Comparison of ENCODE assay signal across 13 mouse cellular contexts in genomic region chr1:171189046-171189445, GRCm38 (mm10). TPM values are rescaled to one million over a fixed set of nuclear protein-coding genes. Genes with fewer than 3 reads are reported as not detected.
DNase-seq lines count a peak whose midpoint lies in the region; ATAC-seq and TF ChIP-seq lines count a peak whose summit lies in the region.
"Had no signal": no experiment of that assay in that cellular context is flagged by ENCODE, and none has a peak within 500 bp of the region (broad histone marks: within the 10 kb centered on the region; RNA-seq: fewer than 3 reads in every experiment).

No protein-coding gene starts in this region.

- H3K9ac ChIP-seq in forebrain, embryonic 12.5 days: no peak overlapping the region
- H3K9ac ChIP-seq in forebrain, embryonic 15.5 days (replicated peaks): no peak overlapping the region
- no peak overlapping the region for H3K9ac ChIP-seq in midbrain, embryonic 14.5 days (replicated peaks; ENCODE audit: low read length)
- H3K9ac ChIP-seq in midbrain, embryonic 16.5 days (ENCODE audit: low read depth, low read length): no peak overlapping the region
- no peak overlapping the region for H3K9ac ChIP-seq in hindbrain, embryonic 12.5 days
- 0 out of 2 replicates have a peak overlapping the region, but pooled peaks have one; percentile 2 for H3K9ac ChIP-seq in stomach, postnatal 0 days (ENCODE audit: low read length)

- H3K4me1 ChIP-seq in forebrain, embryonic 12.5 days: peaks cover 38% of the 10 kb centered on the region
- H3K4me1 ChIP-seq in forebrain, embryonic 15.5 days: peaks cover 20% of the 10 kb centered on the region
- peaks cover 27% of the 10 kb centered on the region for H3K4me1 ChIP-seq in midbrain, embryonic 14.5 days (ENCODE audit: control insufficient read depth, insufficient read depth, low read length)
- H3K4me1 ChIP-seq in midbrain, embryonic 16.5 days (ENCODE audit: control insufficient read depth, insufficient read depth, low read length): peaks cover 19% of the 10 kb centered on the region
- peaks cover 33% of the 10 kb centered on the region for H3K4me1 ChIP-seq in hindbrain, embryonic 12.5 days
- peaks cover 4% of the 10 kb centered on the region; the same call in 1 of the 2 replicates for H3K4me1 ChIP-seq in stomach, postnatal 0 days (replicated peaks; ENCODE audit: control insufficient read depth, insufficient read depth)

- no peaks in the 10 kb centered on the region for H3K36me3 ChIP-seq in forebrain, embryonic 12.5 days (replicated peaks)
- no peaks in the 10 kb centered on the region for H3K36me3 ChIP-seq in forebrain, embryonic 15.5 days
- no peaks in the 10 kb centered on the region for H3K36me3 ChIP-seq in midbrain, embryonic 14.5 days (ENCODE audit: control insufficient read depth, insufficient read depth, low read length)
- no peaks in the 10 kb centered on the region for H3K36me3 ChIP-seq in midbrain, embryonic 16.5 days (ENCODE audit: control insufficient read depth, insufficient read depth, low read length)
- no peaks in the 10 kb centered on the region for H3K36me3 ChIP-seq in hindbrain, embryonic 12.5 days
- no peaks in the 10 kb centered on the region for H3K36me3 ChIP-seq in stomach, postnatal 0 days (ENCODE audit: control insufficient read depth, insufficient read depth, low read length)

- no peak for TF ChIP-seq EP300 in stomach, postnatal 0 days (optimal IDR thresholded peaks at IDR 0.05)

- H3K9me3 ChIP-seq in forebrain, embryonic 12.5 days: no peaks in the 10 kb centered on the region
- no peaks in the 10 kb centered on the region for H3K9me3 ChIP-seq in forebrain, embryonic 15.5 days
- H3K9me3 ChIP-seq in midbrain, embryonic 14.5 days (ENCODE audit: control insufficient read depth, low read length): no peaks in the 10 kb centered on the region
- H3K9me3 ChIP-seq in midbrain, embryonic 16.5 days (replicated peaks; ENCODE audit: control insufficient read depth, low read length, poor library complexity, severe bottlenecking): no peaks in the 10 kb centered on the region
- H3K9me3 ChIP-seq in hindbrain, embryonic 12.5 days (replicated peaks): no peaks in the 10 kb centered on the region
- H3K9me3 ChIP-seq in stomach, postnatal 0 days (ENCODE audit: control insufficient read depth, low read length): no peaks in the 10 kb centered on the region

- no peak for TF ChIP-seq CTCF in stomach, postnatal 0 days (IDR thresholded peaks at IDR 0.05; ENCODE audit: low read depth)

- no peak overlapping the region for H3K4me3 ChIP-seq in forebrain, embryonic 12.5 days (replicated peaks)
- no peak overlapping the region for H3K4me3 ChIP-seq in forebrain, embryonic 15.5 days
- H3K4me3 ChIP-seq in midbrain, embryonic 14.5 days (replicated peaks; ENCODE audit: low read depth, low read length): no peak overlapping the region
- H3K4me3 ChIP-seq in midbrain, embryonic 16.5 days (ENCODE audit: low read depth, low read length): no peak overlapping the region
- H3K4me3 ChIP-seq in hindbrain, embryonic 12.5 days: no peak overlapping the region
- H3K4me3 ChIP-seq in stomach, postnatal 0 days (ENCODE audit: low read depth, low read length): no peak overlapping the region

- peak overlapping the region; percentile 50; the same call in 1 of the 2 replicates for H3K27ac ChIP-seq in forebrain, embryonic 12.5 days
- H3K27ac ChIP-seq in forebrain, embryonic 15.5 days (replicated peaks): no peak overlapping the region
- 0 out of 2 replicates have a peak overlapping the region, but pooled peaks have one; percentile 46 for H3K27ac ChIP-seq in midbrain, embryonic 14.5 days (replicated peaks; ENCODE audit: low read depth, low read length)
- no peak overlapping the region for H3K27ac ChIP-seq in midbrain, embryonic 16.5 days (ENCODE audit: low read length)
- H3K27ac ChIP-seq in hindbrain, embryonic 12.5 days: 0 out of 2 replicates have a peak overlapping the region, but pooled peaks have one; percentile 6
- H3K27ac ChIP-seq in stomach, postnatal 0 days (replicated peaks): peak overlapping the region; percentile 74

- H3K27me3 ChIP-seq in forebrain, embryonic 12.5 days: peaks cover 41% of the 10 kb centered on the region
- peaks cover 25% of the 10 kb centered on the region for H3K27me3 ChIP-seq in forebrain, embryonic 15.5 days
- H3K27me3 ChIP-seq in midbrain, embryonic 14.5 days (ENCODE audit: control insufficient read depth, insufficient read depth, low read length): no peaks in the 10 kb centered on the region; the same call in none of the 2 replicates
- H3K27me3 ChIP-seq in midbrain, embryonic 16.5 days (ENCODE audit: control insufficient read depth, insufficient read depth, low read depth, low read length): no peaks in the 10 kb centered on the region; the same call in 1 of the 2 replicates
- peaks cover 19% of the 10 kb centered on the region for H3K27me3 ChIP-seq in hindbrain, embryonic 12.5 days
- no peaks in the 10 kb centered on the region for H3K27me3 ChIP-seq in stomach, postnatal 0 days (ENCODE audit: control insufficient read depth, insufficient read depth, low read length)

- peak overlapping the region; percentile 8; the same call in 1 of the 2 replicates for H3K4me2 ChIP-seq in forebrain, embryonic 12.5 days
- no peak overlapping the region for H3K4me2 ChIP-seq in forebrain, embryonic 15.5 days (replicated peaks)
- H3K4me2 ChIP-seq in midbrain, embryonic 14.5 days (ENCODE audit: low read length): no peak overlapping the region
- H3K4me2 ChIP-seq in midbrain, embryonic 16.5 days (ENCODE audit: low read length): no peak overlapping the region
- no peak overlapping the region for H3K4me2 ChIP-seq in hindbrain, embryonic 12.5 days (replicated peaks)
- H3K4me2 ChIP-seq in stomach, postnatal 0 days (replicated peaks; ENCODE audit: low read depth): peak overlapping the region; percentile 17

- WGBS in forebrain, embryonic 12.5 days: 10% methylated on average over 8 of the region's 8 CpGs
- 9% methylated on average over 8 of the region's 8 CpGs for WGBS in forebrain, embryonic 15.5 days
- 5% methylated on average over 8 of the region's 8 CpGs for WGBS in midbrain, embryonic 14.5 days
- 10% methylated on average over 8 of the region's 8 CpGs for WGBS in midbrain, embryonic 16.5 days
- 11% methylated on average over 8 of the region's 8 CpGs for WGBS in hindbrain, embryonic 12.5 days
- WGBS in stomach, postnatal 0 days: 20% methylated on average over 8 of the region's 8 CpGs

- no peak for ATAC-seq in forebrain, embryonic 12.5 days (ENCODE audit: low FRiP score)
- no peak for ATAC-seq in forebrain, embryonic 15.5 days (replicated peaks)
- ATAC-seq in midbrain, embryonic 14.5 days (ENCODE audit: low FRiP score, low TSS enrichment): no peak
- ATAC-seq in midbrain, embryonic 16.5 days: no peak
- no peak; the same call in 1 of the 2 replicates for ATAC-seq in hindbrain, embryonic 12.5 days (ENCODE audit: low FRiP score)
- ATAC-seq in stomach, postnatal 0 days (ENCODE audit: low FRiP score, low TSS enrichment): peak; percentile 49
- no peak for ATAC-seq in monocyte, adult 5-6 weeks (replicated peaks; ENCODE audit: insufficient number of reproducible peaks, low FRiP score, low TSS enrichment, poor library complexity, severe bottlenecking)
- no peak for ATAC-seq in frontal cortex, adult (ENCODE audit: low TSS enrichment)

- DNase-seq in midbrain, embryonic 14.5 days: peak; percentile 37
- DNase-seq in stomach, postnatal 0 days (ENCODE audit: low spot score): peak; percentile 26
- DNase-seq: B cell, adult 2 months had no signal

RNA-seq across cellular contexts. Expression of gene Pcp4l1, which starts 7.0 kb away (rescaled TPM):
- polyA plus RNA-seq in forebrain, embryonic 12.5 days (2016; fragmentation: Nextera tagmentation; extraction: Ambion mirVana): 6.7 and 7.0 TPM in 2 replicates
- 7.1 and 9.8 TPM in 2 replicates for polyA plus RNA-seq in forebrain, embryonic 15.5 days (2015; fragmentation: Nextera tagmentation; extraction: Ambion mirVana)
- polyA plus RNA-seq in midbrain, embryonic 14.5 days (2014; fragmentation: Nextera tagmentation; extraction: Ambion mirVana): 20.0 and 20.5 TPM in 2 replicates
- 15.1 and 20.7 TPM in 2 replicates for polyA plus RNA-seq in midbrain, embryonic 16.5 days (2015; fragmentation: Nextera tagmentation; extraction: Ambion mirVana)
- polyA plus RNA-seq in hindbrain, embryonic 12.5 days (2016; fragmentation: Nextera tagmentation; extraction: Ambion mirVana): 22.8 and 28.7 TPM in 2 replicates
- 42.2 and 44.5 TPM in 2 replicates for polyA plus RNA-seq in stomach, postnatal 0 days (2015; fragmentation: Nextera tagmentation; extraction: Ambion mirVana)
- total RNA-seq in monocyte, adult 5-6 weeks (2017): 0.29 to 2.0 TPM in 2 of 3 replicates, not detected in the other

RNA-seq across cellular contexts. Expression of gene Nr1i3, which starts 24.7 kb away (rescaled TPM):
- polyA plus RNA-seq in forebrain, embryonic 12.5 days (2016; fragmentation: Nextera tagmentation; extraction: Ambion mirVana): 0.22 and 0.23 TPM in 2 replicates
- 0.22 and 0.38 TPM in 2 replicates for polyA plus RNA-seq in forebrain, embryonic 15.5 days (2015; fragmentation: Nextera tagmentation; extraction: Ambion mirVana)
- polyA plus RNA-seq in midbrain, embryonic 14.5 days (2014; fragmentation: Nextera tagmentation; extraction: Ambion mirVana): 0.34 and 0.39 TPM in 2 replicates
- polyA plus RNA-seq in midbrain, embryonic 16.5 days (2015; fragmentation: Nextera tagmentation; extraction: Ambion mirVana): 0.38 and 0.47 TPM in 2 replicates
- polyA plus RNA-seq in hindbrain, embryonic 12.5 days (2016; fragmentation: Nextera tagmentation; extraction: Ambion mirVana): 0.15 and 0.39 TPM in 2 replicates
- 0.19 and 0.25 TPM in 2 replicates for polyA plus RNA-seq in stomach, postnatal 0 days (2015; fragmentation: Nextera tagmentation; extraction: Ambion mirVana)
- total RNA-seq in monocyte, adult 5-6 weeks (2017): 0.19 to 0.86 TPM in 2 of 3 replicates, not detected in the other

RNA-seq across cellular contexts. Expression of gene Tomm40l, which starts 33.3 kb away (rescaled TPM):
- 29.4 and 31.6 TPM in 2 replicates for polyA plus RNA-seq in forebrain, embryonic 12.5 days (2016; fragmentation: Nextera tagmentation; extraction: Ambion mirVana)
- 42.0 and 46.6 TPM in 2 replicates for polyA plus RNA-seq in forebrain, embryonic 15.5 days (2015; fragmentation: Nextera tagmentation; extraction: Ambion mirVana)
- 35.3 and 40.4 TPM in 2 replicates for polyA plus RNA-seq in midbrain, embryonic 14.5 days (2014; fragmentation: Nextera tagmentation; extraction: Ambion mirVana)
- polyA plus RNA-seq in midbrain, embryonic 16.5 days (2015; fragmentation: Nextera tagmentation; extraction: Ambion mirVana): 46.8 and 58.3 TPM in 2 replicates
- 28.1 and 31.9 TPM in 2 replicates for polyA plus RNA-seq in hindbrain, embryonic 12.5 days (2016; fragmentation: Nextera tagmentation; extraction: Ambion mirVana)
- 19.6 and 20.5 TPM in 2 replicates for polyA plus RNA-seq in stomach, postnatal 0 days (2015; fragmentation: Nextera tagmentation; extraction: Ambion mirVana)
- 5.0 to 10.2 TPM (median 9.3 TPM) in 3 replicates for total RNA-seq in monocyte, adult 5-6 weeks (2017)

RNA-seq across cellular contexts. Expression of gene Apoa2, which starts 35.8 kb away (rescaled TPM):
- 1.5 and 2.6 TPM in 2 replicates for polyA plus RNA-seq in forebrain, embryonic 12.5 days (2016; fragmentation: Nextera tagmentation; extraction: Ambion mirVana)
- 1.8 and 4.2 TPM in 2 replicates for polyA plus RNA-seq in forebrain, embryonic 15.5 days (2015; fragmentation: Nextera tagmentation; extraction: Ambion mirVana)
- 3.3 and 4.1 TPM in 2 replicates for polyA plus RNA-seq in midbrain, embryonic 14.5 days (2014; fragmentation: Nextera tagmentation; extraction: Ambion mirVana)
- 2.1 and 3.1 TPM in 2 replicates for polyA plus RNA-seq in midbrain, embryonic 16.5 days (2015; fragmentation: Nextera tagmentation; extraction: Ambion mirVana)
- polyA plus RNA-seq in hindbrain, embryonic 12.5 days (2016; fragmentation: Nextera tagmentation; extraction: Ambion mirVana): 2.7 and 4.2 TPM in 2 replicates
- 26.3 and 49.4 TPM in 2 replicates for polyA plus RNA-seq in stomach, postnatal 0 days (2015; fragmentation: Nextera tagmentation; extraction: Ambion mirVana)
- not detected in 3 replicates for total RNA-seq in monocyte, adult 5-6 weeks (2017)
- total RNA-seq: megakaryocyte, adult 5-6 weeks had no signal
- polyA plus RNA-seq: small intestine, adult 2 months had no signal

RNA-seq across cellular contexts. Expression of gene Mpz, which starts 38.5 kb away (rescaled TPM):
- 0.54 and 1.0 TPM in 2 replicates for polyA plus RNA-seq in forebrain, embryonic 12.5 days (2016; fragmentation: Nextera tagmentation; extraction: Ambion mirVana)
- 0.23 TPM in 1 of 2 replicates, not detected in the other for polyA plus RNA-seq in forebrain, embryonic 15.5 days (2015; fragmentation: Nextera tagmentation; extraction: Ambion mirVana)
- 0.39 and 0.51 TPM in 2 replicates for polyA plus RNA-seq in midbrain, embryonic 14.5 days (2014; fragmentation: Nextera tagmentation; extraction: Ambion mirVana)
- 0.20 and 0.63 TPM in 2 replicates for polyA plus RNA-seq in midbrain, embryonic 16.5 days (2015; fragmentation: Nextera tagmentation; extraction: Ambion mirVana)
- polyA plus RNA-seq in hindbrain, embryonic 12.5 days (2016; fragmentation: Nextera tagmentation; extraction: Ambion mirVana): 2.4 and 4.2 TPM in 2 replicates
- polyA plus RNA-seq in stomach, postnatal 0 days (2015; fragmentation: Nextera tagmentation; extraction: Ambion mirVana): 1.5 and 2.7 TPM in 2 replicates
- not detected in 3 replicates for total RNA-seq in monocyte, adult 5-6 weeks (2017)
- total RNA-seq: common myeloid progenitor, adult 5-6 weeks; layer of hippocampus, adult 18-20 months; megakaryocyte, adult 5-6 weeks had no signal

Comparison
In these comparisons a context has a peak if more than half of its experiments do, and no peak if none do; other contexts are left out.
1. H3K27ac ChIP-seq: peak in forebrain, embryonic 12.5 days (single experiment), midbrain, embryonic 14.5 days (single experiment), hindbrain, embryonic 12.5 days (single experiment) and stomach, postnatal 0 days (single experiment); none in forebrain, embryonic 15.5 days (single experiment) and midbrain, embryonic 16.5 days (single experiment).
2. H3K4me2 ChIP-seq: peak in forebrain, embryonic 12.5 days (single experiment) and stomach, postnatal 0 days (single experiment); none in forebrain, embryonic 15.5 days (single experiment), midbrain, embryonic 14.5 days (single experiment), midbrain, embryonic 16.5 days (single experiment) and hindbrain, embryonic 12.5 days (single experiment).